Mouse (Mus musculus) liver, embryonic 12.5 days (tissue): ENCODE measurements around the gene Spata2. TPM values are rescaled to one million over a fixed set of nuclear protein-coding genes. Genes with fewer than 3 reads are reported as not detected.
A peak's percentile ranks its signal among the peaks of the same experiment; 100 is the strongest.

ENCODE experiments used
- ATAC-seq: fragments of 200-750 bp; cut with Nextera tagmentation; 2 replicates; pipeline ENCODE4 v1.8.0; 2017; ENCODE audit warnings: moderate number of reproducible peaks, mild to moderate bottlenecking, moderate library complexity
- H3K27ac ChIP-seq: fragments of 300-500 bp; sonication (generic); 2 replicates; pipeline ENCODE4 v1.5.1; 2016; ENCODE audit warnings: mild to moderate bottlenecking
- H3K27me3 ChIP-seq: fragments of 300-500 bp; sonication (generic); replicated peaks from 2 replicates; pipeline ENCODE4 v1.6.1; 2016; ENCODE audit warnings: mild to moderate bottlenecking, moderate library complexity
- H3K36me3 ChIP-seq: fragments of 300-500 bp; sonication (generic); 2 replicates; pipeline ENCODE4 v1.6.1; 2016; ENCODE audit warnings: mild to moderate bottlenecking, moderate library complexity
- H3K4me1 ChIP-seq: fragments of 300-500 bp; sonication (generic); 2 replicates; pipeline ENCODE4 v1.6.1; 2016
- H3K4me2 ChIP-seq: fragments of 300-500 bp; sonication (generic); 2 replicates; pipeline ENCODE4 v1.6.1; 2016; ENCODE audit warnings: mild to moderate bottlenecking, moderate library complexity
- H3K4me3 ChIP-seq: fragments of 300-500 bp; sonication (generic); 2 replicates; pipeline ENCODE4 v1.5.1; 2016; ENCODE audit warnings: mild to moderate bottlenecking, moderate library complexity
- H3K9ac ChIP-seq: fragments of 300-500 bp; sonication (generic); 2 replicates; pipeline ENCODE4 v1.6.1; 2016; ENCODE audit warnings: mild to moderate bottlenecking, moderate library complexity
- H3K9me3 ChIP-seq: fragments of 300-500 bp; sonication (generic); replicated peaks from 2 replicates; pipeline ENCODE4 v1.6.1; 2016; ENCODE audit warnings: mild to moderate bottlenecking, moderate library complexity
- WGBS: fragments of 180-500 bp; shearing (Covaris S2); methylation state at CpG from one replicate; pipeline ENCODE4 v1.1.7; 2016; ENCODE audit not compliant: insufficient replicate concordance; 5-methylcytosine and 5-hydroxymethylcytosine counted together
- polyA plus RNA-seq: library from polyadenylated mRNA; unstranded; fragments of >200 nt; fragmentation: Nextera tagmentation; extraction: Ambion mirVana; gene quantifications from 2 replicates; pipeline ENCODE4 v1.2.1, GENCODE M21; 2016

Gene Spata2
- 11.0 TPM in 2 replicates for polyA plus RNA-seq

- Histone ChIP-seq H3K27me3 (no peaks in the 10 kb centered on the region), H3K4me2 (peak within 1 kb of the TSS; percentile 88)
- 2% methylated on average over 63 of the region's 63 CpGs for WGBS
Observed at GRCm38 (mm10) chr2:167492713-167493636, at the start of gene Spata2. Gene Spata2, minus strand, starts transcription at chr2:167492887.

GRCm38 (mm10) chr2:167542361-167542760, 49.7 kb upstream of the Spata2 start:
- ATAC-seq = no peak
- 61% methylated on average over 4 of the region's 4 CpGs for WGBS
- Histone ChIP-seq H3K9me3 (no peaks in the 10 kb centered on the region), H3K9ac (no peak overlapping the region), H3K4me1 (peaks cover 43% of the 10 kb centered on the region), H3K27ac (no peak overlapping the region), H3K27me3 (peaks cover 46% of the 10 kb centered on the region), H3K36me3 (peaks cover 4% of the 10 kb centered on the region; the same call in 1 of the 2 replicates), H3K4me2 (no peak overlapping the region), H3K4me3 (no peak overlapping the region)

More at GRCm38 (mm10) chr2:167492713-167493636, at the start of gene Spata2:
- H3K9me3 ChIP-seq = no peaks in the 10 kb centered on the region
- peak within 1 kb of the TSS; percentile 96 for H3K9ac ChIP-seq
- ATAC-seq = peak; percentile 92
- peaks cover 15% of the 10 kb centered on the region for H3K36me3 ChIP-seq
- H3K4me1 ChIP-seq = peaks cover 28% of the 10 kb centered on the region
- peak within 1 kb of the TSS; percentile 95 for H3K27ac ChIP-seq
- peak within 1 kb of the TSS; percentile 99 for H3K4me3 ChIP-seq

- no peaks in the 10 kb centered on the region for H3K9me3 ChIP-seq
- peaks cover 48% of the 10 kb centered on the region for H3K4me1 ChIP-seq
- H3K4me3 ChIP-seq = no peak overlapping the region
- H3K4me2 ChIP-seq = no peak overlapping the region
- no peak overlapping the region for H3K27ac ChIP-seq
- H3K9ac ChIP-seq = no peak overlapping the region
- H3K36me3 ChIP-seq = peaks cover 4% of the 10 kb centered on the region; the same call in 1 of the 2 replicates
- ATAC-seq = no peak
- 84% methylated on average over 12 of the region's 12 CpGs for WGBS
- peaks cover 52% of the 10 kb centered on the region for H3K27me3 ChIP-seq
Observed at GRCm38 (mm10) chr2:167541761-167542160, 49.1 kb upstream of the Spata2 start.

- Histone ChIP-seq H3K36me3 (peaks cover 4% of the 10 kb centered on the region; the same call in 1 of the 2 replicates), H3K4me3 (0 out of 2 replicates have a peak overlapping the region, but pooled peaks have one; percentile 2), H3K27ac (no peak overlapping the region), H3K4me1 (peaks cover 50% of the 10 kb centered on the region), H3K27me3 (peaks cover 57% of the 10 kb centered on the region), H3K4me2 (peak overlapping the region; percentile 70; the same call in 1 of the 2 replicates), H3K9ac (no peak overlapping the region), H3K9me3 (no peaks in the 10 kb centered on the region)
- WGBS = 36% methylated on average over 6 of the region's 6 CpGs
- ATAC-seq = no peak
Observed at GRCm38 (mm10) chr2:167541324-167541723, 48.6 kb upstream of the Spata2 start.

GRCm38 (mm10) chr2:167540477-167541110, 47.9 kb upstream of the Spata2 start:
- H3K4me1 ChIP-seq = peaks cover 53% of the 10 kb centered on the region

GRCm38 (mm10) chr2:167539536-167540476, 47.1 kb upstream of the Spata2 start:
- no peak overlapping the region for H3K9ac ChIP-seq
- 44% methylated on average over 14 of the region's 14 CpGs for WGBS

More at GRCm38 (mm10) chr2:167540477-167541110, 47.9 kb upstream of the Spata2 start:
- WGBS = 32% methylated on average over 12 of the region's 12 CpGs
- H3K9me3 ChIP-seq = no peaks in the 10 kb centered on the region
- peaks cover 4% of the 10 kb centered on the region; the same call in 1 of the 2 replicates for H3K36me3 ChIP-seq
- H3K4me3 ChIP-seq = peak overlapping the region; percentile 2; the same call in 1 of the 2 replicates
- H3K9ac ChIP-seq = no peak overlapping the region
- H3K27ac ChIP-seq = no peak overlapping the region
- no peak for ATAC-seq
- H3K4me2 ChIP-seq = peak overlapping the region; percentile 70
- H3K27me3 ChIP-seq = peaks cover 64% of the 10 kb centered on the region

GRCm38 (mm10) chr2:167538671-167539306, 46.1 kb upstream of the Spata2 start:
- 33% methylated on average over 34 of the region's 34 CpGs for WGBS
- ATAC-seq = no peak
- H3K9me3 ChIP-seq = no peaks in the 10 kb centered on the region
- peak overlapping the region; percentile 56 for H3K9ac ChIP-seq
- H3K27me3 ChIP-seq = peaks cover 71% of the 10 kb centered on the region
- peak overlapping the region; percentile 55 for H3K4me3 ChIP-seq
- peak overlapping the region; percentile 70 for H3K4me2 ChIP-seq
- peaks cover 4% of the 10 kb centered on the region; the same call in 1 of the 2 replicates for H3K36me3 ChIP-seq
- peaks cover 53% of the 10 kb centered on the region for H3K4me1 ChIP-seq
- H3K27ac ChIP-seq = no peak overlapping the region; the same call in 1 of the 2 replicates

More at GRCm38 (mm10) chr2:167539536-167540476, 47.1 kb upstream of the Spata2 start:
- Histone ChIP-seq H3K9me3 (no peaks in the 10 kb centered on the region), H3K4me3 (peak overlapping the region; percentile 55), H3K4me1 (peaks cover 53% of the 10 kb centered on the region), H3K36me3 (peaks cover 4% of the 10 kb centered on the region; the same call in 1 of the 2 replicates), H3K27ac (no peak overlapping the region), H3K27me3 (peaks cover 71% of the 10 kb centered on the region), H3K4me2 (peak overlapping the region; percentile 70)
- no peak for ATAC-seq

GRCm38 (mm10) chr2:167537476-167538297, 45.0 kb upstream of the Spata2 start, which contains the start of gene Snai1:
Gene Snai1, plus strand, starts transcription at chr2:167538195.
- Histone ChIP-seq H3K9ac (peak within 1 kb of the TSS; percentile 56), H3K27ac (no peak within 1 kb of the TSS; the same call in 1 of the 2 replicates), H3K4me1 (peaks cover 46% of the 10 kb centered on the region), H3K9me3 (no peaks in the 10 kb centered on the region), H3K4me3 (peak within 1 kb of the TSS; percentile 55), H3K36me3 (peaks cover 4% of the 10 kb centered on the region; the same call in 1 of the 2 replicates), H3K27me3 (peaks cover 76% of the 10 kb centered on the region), H3K4me2 (peak within 1 kb of the TSS; percentile 70)
- 3% methylated on average over 58 of the region's 58 CpGs for WGBS
- ATAC-seq = peak; percentile 91

GRCm38 (mm10) chr2:167536320-167536945, 43.7 kb upstream of the Spata2 start:
- H3K27ac ChIP-seq = no peak overlapping the region
- H3K9me3 ChIP-seq = no peaks in the 10 kb centered on the region
- no peak overlapping the region for H3K4me2 ChIP-seq
- no peaks in the 10 kb centered on the region; the same call in 1 of the 2 replicates for H3K36me3 ChIP-seq
- H3K4me1 ChIP-seq = peaks cover 33% of the 10 kb centered on the region
- peaks cover 71% of the 10 kb centered on the region for H3K27me3 ChIP-seq
- ATAC-seq = no peak
- H3K9ac ChIP-seq = no peak overlapping the region
- WGBS = 23% methylated on average over 10 of the region's 10 CpGs
- no peak overlapping the region for H3K4me3 ChIP-seq

GRCm38 (mm10) chr2:167533880-167534279, 41.2 kb upstream of the Spata2 start:
- Histone ChIP-seq H3K4me1 (peaks cover 24% of the 10 kb centered on the region), H3K27me3 (peaks cover 45% of the 10 kb centered on the region), H3K36me3 (no peaks in the 10 kb centered on the region), H3K9me3 (no peaks in the 10 kb centered on the region), H3K27ac (no peak overlapping the region), H3K4me3 (no peak overlapping the region), H3K4me2 (no peak overlapping the region), H3K9ac (no peak overlapping the region)
- no peak for ATAC-seq
